Mouse (Mus musculus): Measurements from ENCODE around the gene Ugt1a9.
"Not testable (repeated sequence)": the region's sequence is repeated elsewhere in the genome, so short reads cannot be mapped to it uniquely, and the experiment has no call there.

Gene Ugt1a9

DNA sequence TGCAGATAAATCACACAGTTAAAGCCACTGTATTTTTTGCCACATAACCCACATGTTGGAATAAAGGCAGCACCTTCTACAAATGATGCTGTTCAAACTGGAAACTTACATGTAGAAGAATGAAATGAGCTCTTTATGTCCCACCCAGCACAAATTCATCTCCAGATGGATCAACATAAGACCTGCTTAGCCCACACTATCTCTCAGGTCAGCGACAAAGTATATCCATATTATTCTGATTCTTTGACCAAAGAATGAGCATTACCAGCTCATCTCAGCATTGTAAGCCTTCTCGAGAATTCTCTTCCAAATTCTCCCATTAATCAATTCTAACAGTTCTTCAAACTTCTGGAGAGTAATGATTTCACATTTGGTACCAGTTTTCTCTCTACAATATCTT lies 151.6 kb downstream of the Ugt1a9 start:
- no peak for DNase-seq

- DNase-seq: not testable (repeated sequence)
Measured at GRCm38 (mm10) chr1:88223011-88223515, 152.5 kb downstream of the Ugt1a9 start.

GRCm38 (mm10) chr1:88223591-88223990 lies 153.0 kb downstream of the Ugt1a9 start:
- DNase-seq: no peak

GRCm38 (mm10) chr1:88224029-88224776 lies 153.6 kb downstream of the Ugt1a9 start:
- peak in 1 of 2 experiments; percentile 10 for DNase-seq

- DNase-seq: not testable (repeated sequence)
Measured at GRCm38 (mm10) chr1:88225301-88225700, 154.7 kb downstream of the Ugt1a9 start.

- no peak for DNase-seq
Measured at GRCm38 (mm10) chr1:88225741-88226140, 155.1 kb downstream of the Ugt1a9 start.

DNA sequence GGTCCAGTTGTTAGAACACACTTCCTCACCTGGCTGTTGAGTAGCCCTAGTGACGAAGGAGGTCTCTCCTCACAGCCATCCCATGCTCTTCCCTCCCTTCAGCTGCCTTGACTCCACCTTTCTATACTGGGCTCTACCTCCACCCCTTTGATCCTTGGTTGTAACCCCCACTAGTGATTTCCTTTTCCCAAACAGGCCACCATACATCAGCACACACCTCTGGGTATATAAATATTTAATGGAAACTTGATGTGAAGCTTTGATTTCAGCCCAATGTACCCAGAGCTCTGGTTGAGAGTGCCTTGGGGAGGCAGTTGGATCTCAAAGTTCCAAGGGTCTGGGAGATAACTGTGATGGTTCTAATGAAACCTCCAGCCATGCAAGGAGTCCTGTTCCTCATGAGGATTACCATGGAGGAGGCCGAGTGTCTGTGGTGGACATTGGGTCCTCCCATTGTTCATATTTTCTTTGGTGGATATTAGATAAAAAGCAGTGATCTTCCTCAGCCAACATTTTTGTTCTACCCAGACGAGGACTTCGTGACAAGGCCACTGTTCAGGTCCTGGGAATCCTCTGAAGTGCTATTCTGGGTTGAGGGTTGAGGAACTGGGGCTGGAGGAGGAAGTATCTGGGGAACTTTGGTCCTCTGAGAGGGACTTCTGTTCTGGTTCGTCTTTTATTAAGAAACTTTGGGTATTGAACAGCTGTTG lies 156.2 kb downstream of the Ugt1a9 start, which contains the start of gene Mroh2a:
Mroh2a (plus strand) TSS at position 317 of the 710 bp plus-strand sequence.
- DNase-seq: peak in 1 of 2 experiments; percentile 1

GRCm38 (mm10) chr1:88227482-88227881 lies 156.9 kb downstream of the Ugt1a9 start:
- DNase-seq: no peak

DNA sequence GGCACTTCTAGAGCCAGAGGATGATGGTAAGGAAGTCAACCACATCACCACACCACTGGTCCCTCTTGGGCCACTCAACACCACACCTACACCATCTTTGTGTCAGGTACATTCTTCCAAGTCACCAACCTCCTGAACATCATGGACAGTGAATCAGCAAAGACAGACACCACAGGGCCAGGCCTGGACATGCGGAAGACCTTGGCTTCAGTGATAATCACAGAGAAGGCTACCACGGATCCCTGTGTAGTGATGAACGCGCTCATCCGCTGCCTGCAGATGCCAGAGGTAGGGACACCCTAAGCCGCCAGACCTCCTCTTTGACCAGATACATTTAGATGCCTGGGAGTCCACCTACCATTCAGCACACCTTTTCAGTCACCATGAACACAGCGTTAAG lies 157.5 kb downstream of the Ugt1a9 start:
- peak; percentile 9 to 10 for DNase-seq

DNA sequence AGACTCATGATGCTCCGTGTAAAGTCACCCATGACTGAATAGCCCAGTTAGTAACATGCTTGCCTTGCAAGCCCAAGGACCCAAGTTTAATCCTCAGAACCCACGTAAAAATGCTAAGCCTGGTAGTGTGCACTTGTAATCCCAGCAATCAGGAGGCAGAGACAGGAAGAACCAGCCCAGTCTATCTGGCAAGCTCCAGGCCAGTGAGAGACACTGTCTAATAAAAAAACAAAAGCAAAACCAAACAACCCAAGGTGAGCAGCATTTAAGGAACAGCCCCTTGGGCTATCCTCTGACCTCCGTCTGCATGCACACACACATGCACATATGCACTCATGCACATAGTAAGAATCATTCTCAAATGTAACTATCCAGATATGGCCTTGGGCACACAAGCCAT lies 159.0 kb downstream of the Ugt1a9 start:
- no peak for DNase-seq

DNA sequence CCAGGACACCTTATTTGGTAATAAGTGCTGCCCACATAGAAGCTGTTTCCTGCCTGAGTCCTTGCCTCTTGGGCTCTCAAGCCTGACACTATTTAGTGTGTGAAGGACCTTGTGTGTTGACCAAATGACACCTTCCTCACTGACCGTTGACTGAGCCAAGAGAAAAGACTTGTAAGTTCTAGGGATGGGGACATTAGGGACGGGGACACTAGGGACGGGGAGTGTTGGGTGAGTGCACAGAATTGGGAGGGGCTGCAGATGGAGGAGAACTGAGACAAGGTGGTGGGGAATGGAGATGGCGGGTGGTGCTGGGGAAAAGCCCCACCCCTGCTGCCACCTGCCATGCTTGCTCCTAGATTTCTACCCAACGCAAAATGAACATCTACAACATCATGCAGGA lies 159.4 kb downstream of the Ugt1a9 start:
- DNase-seq: no peak

DNA sequence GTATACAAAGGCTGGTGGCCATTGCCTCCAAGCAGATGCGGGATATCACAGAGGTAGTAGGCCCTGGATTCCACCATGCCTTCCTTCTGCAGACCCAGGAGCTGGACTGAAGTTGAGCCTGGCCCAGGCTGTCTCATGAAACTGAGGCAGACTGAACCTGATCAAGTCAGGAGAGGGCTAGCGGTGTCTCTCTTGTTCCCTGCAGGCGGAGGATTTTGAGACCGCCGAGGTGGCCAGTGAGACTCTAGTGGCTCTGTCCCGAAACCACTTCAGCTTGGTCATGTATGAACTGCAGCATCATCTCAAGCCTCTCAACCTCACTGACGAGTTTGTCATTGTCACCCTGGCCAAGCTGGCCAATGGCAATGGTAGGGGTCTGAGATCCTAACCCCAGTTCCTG lies 159.8 kb downstream of the Ugt1a9 start:
- no peak for DNase-seq

DNA sequence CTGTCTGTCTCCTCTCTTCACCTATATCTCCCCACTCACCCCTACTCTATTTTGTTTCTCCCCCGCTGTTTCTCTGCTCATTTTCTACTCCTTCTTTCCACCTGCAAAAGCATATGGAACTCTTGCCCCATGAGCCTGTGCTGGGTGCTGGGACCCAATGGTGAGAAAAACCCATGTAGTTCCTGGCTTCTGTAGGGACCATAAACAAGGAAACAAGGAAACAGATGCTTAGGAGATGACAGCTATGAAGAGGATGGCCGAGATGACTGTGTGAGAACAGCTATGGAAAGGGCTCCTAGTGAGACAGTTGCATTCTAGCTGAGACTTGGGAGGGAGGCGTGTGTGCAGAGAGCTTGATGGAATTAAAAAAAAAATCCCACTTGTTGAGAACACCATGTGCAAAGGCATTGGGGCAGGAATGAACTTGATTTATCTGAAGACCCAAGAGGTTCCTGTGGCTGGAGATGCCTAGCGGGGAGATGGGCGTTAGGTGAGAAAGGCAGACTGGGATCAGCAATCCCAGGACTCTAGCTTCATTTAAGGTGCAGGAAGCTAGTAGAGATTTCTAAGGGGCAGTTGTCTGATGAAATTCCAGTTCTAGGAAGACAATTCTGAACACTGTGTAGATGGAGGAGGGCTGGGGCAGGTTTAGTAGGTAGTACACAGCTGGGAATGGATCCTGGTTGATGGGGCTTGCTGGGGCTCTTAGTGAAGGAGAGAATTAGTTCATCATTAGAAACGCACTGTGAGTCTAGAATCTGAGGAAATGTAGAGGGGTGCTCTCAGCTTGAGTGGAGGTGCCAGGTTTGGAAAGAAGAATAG lies 160.6 kb downstream of the Ugt1a9 start:
- no peak for DNase-seq

- DNase-seq: no peak
Measured at GRCm38 (mm10) chr1:88231803-88232499, 161.4 kb downstream of the Ugt1a9 start.

- no peak for DNase-seq
Measured at GRCm38 (mm10) chr1:88232664-88233380, 162.2 kb downstream of the Ugt1a9 start.

DNA sequence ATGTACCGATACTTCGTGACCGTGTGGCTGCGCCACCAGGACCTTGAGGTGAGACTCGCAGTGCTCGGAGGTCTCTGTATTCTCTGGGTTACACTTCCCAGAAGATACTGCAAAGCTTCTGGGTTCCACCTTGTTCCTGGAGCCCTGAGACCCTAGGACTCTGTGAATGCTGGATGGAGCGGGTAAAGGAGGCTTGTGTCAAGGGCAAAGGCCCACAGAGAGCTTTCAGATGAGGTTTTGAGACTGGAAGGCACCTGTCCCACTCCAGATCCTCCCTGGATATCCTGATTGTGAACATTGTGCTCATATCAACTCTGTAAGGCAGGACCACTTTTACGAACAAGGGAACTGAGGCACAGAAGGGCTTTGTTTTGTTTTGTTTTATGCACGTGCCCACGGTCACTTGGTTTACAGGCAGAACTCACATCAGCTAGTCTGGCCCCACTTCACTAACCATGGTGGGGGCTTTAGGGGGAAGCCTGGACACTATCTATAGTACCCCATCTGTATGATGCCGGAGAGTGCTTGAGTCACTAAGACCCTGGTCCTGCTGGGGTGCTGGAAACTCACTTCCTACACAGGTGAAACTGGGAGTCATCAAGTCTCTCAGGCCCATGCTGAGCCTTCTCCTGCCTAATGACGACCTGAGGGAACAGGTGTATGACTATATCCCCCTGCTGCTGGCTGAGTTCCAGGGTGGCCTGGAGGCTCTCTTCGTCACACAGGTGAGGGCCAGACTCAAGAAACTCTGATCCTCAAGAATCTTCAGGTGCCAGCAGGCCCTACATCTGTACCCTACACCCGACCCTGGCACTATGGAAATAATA lies 163.0 kb downstream of the Ugt1a9 start:
- peak in 1 of 2 experiments; percentile 38 for DNase-seq

DNA sequence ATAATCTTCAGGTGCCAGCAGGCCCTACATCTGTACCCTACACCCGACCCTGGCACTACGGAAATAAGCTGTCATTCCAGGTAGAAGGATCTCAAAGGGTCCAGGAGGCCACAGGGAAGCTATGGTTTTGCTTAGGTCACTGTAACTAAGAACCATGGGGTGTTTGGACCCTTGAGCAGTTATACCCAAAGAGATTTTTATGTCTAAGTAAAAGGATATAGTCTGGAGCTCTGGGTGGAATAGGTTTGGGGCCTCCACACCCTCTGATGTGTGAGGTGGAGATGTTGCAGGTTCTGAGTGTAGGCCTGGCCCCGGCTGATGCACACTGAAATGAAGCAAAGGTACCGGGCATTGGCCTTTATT lies 163.6 kb downstream of the Ugt1a9 start:
- no peak for DNase-seq

GRCm38 (mm10) chr1:88234646-88235045 lies 164.0 kb downstream of the Ugt1a9 start:
- DNase-seq: no peak

DNA sequence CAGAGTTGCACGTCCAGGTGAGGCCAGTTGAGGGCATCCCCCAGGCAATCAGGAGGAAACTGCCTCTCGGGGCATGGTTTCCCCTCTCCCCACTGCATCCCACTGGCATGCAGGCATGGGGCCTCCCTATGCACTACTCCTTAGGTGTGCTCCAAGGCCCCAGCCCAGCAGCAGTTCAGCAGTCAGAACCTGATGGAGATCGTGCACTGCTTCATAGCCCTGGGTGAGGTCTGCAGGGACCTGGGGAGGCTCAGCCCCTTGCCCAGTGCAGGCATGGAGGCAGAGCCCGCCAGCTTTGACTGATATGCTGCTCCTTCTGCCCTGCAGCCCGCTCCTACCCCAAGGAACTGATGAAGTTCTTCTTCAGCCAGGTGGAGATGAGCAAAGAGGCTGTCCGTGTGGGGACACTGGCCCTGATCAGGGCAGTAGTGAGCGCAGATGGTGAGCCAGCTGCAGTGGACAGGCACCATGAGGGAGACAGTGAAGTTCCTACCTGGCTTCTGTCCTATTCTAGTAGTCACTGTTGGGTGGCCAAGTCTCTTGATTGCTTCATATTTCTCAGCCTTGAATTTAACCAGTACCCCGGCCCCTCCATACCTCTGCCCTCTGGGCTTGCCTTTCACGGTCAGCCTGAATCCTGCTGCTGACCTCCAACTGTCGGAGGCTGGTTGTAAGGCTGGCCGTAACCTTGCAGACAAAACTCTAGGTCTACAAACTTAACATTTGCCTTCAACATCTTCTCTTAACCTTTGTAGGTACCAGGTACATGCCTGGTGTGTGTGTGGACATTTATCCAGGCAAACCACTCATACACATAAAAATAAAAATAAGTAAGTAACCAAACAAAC lies 164.7 kb downstream of the Ugt1a9 start:
- DNase-seq: no peak

DNA sequence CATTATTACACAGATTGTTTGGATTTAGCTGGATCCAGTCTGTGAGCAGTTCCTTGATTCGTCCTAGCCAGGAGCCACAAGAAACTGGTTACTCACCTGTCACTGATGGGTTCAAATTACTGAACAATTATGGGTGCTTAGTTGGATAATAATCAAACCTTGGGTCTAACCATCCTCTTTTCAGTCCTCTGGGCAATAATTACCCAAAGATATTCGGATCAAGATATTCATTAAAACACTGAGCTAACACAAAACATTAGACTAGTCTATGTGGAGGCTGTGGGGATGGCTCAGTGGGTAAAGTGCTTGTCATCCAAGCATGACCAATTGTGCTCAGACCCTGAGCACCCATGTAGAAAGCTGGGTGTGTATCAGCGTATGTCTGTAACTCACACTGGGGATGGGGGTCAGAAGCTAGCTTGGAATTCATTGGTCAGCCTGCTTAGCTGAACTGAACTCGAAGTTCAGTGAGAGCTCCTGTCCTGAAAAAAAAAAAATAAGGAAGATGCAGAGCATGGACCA lies 165.4 kb downstream of the Ugt1a9 start:
- DNase-seq: no peak

Measured in cerebellum, postnatal 25 days (tissue).